Mouse (Mus musculus) granulocyte monocyte progenitor cell, adult 5-6 weeks (primary cell): Measurements from ENCODE around the gene Tmtc2. TPM values are rescaled to one million over a fixed set of nuclear protein-coding genes. Genes with fewer than 3 reads are reported as not detected.

Experiments used
- ATAC-seq: replicated peaks from 2 replicates; pipeline ENCODE4 v1.8.0; 2016; ENCODE audit warnings: mild to moderate bottlenecking, moderate TSS enrichment, inconsistent platforms; ENCODE audit not compliant: poor library complexity, severe bottlenecking
- total RNA-seq, 2 experiments: library from RNA; stranded (forward) in 1 of 2; stranded (reverse) in 1 of 2; fragments of 200-712, 200-1000 nt in 1 of 2; fragments of >200 nt in 1 of 2; fragmentation: Nextera tagmentation in 1 of 2; gene quantifications; 2 replicates each; pipeline ENCODE4 v1.2.3; 2014 to 2017

The Tmtc2 gene
- total RNA-seq, 2 experiments from 2014 or later = 0.82 to 1.6 TPM

GRCm38 (mm10) chr10:105430232-105430631 lies 144.0 kb downstream of the Tmtc2 start:
- ATAC-seq = no peak

GRCm38 (mm10) chr10:105428080-105428479 lies 146.2 kb downstream of the Tmtc2 start:
- ATAC-seq = no peak

GRCm38 (mm10) chr10:105427625-105428024 lies 146.6 kb downstream of the Tmtc2 start:
- ATAC-seq = no peak

- no peak for ATAC-seq
These were observed 149.2 kb downstream of the Tmtc2 start for GRCm38 (mm10) chr10:105425052-105425451.

- ATAC-seq = no peak
These were observed 151.1 kb downstream of the Tmtc2 start for GRCm38 (mm10) chr10:105423187-105423586.

GRCm38 (mm10) chr10:105417845-105418383 lies 156.3 kb downstream of the Tmtc2 start:
- ATAC-seq = no peak

- ATAC-seq = no peak
These were observed 157.7 kb downstream of the Tmtc2 start for GRCm38 (mm10) chr10:105416601-105417000.

- no peak for ATAC-seq
These were observed 168.3 kb downstream of the Tmtc2 start for GRCm38 (mm10) chr10:105405856-105406527.

- ATAC-seq = no peak
These were observed 170.3 kb downstream of the Tmtc2 start for GRCm38 (mm10) chr10:105403931-105404330.

GRCm38 (mm10) chr10:105402481-105402779 lies 171.8 kb downstream of the Tmtc2 start:
- no peak for ATAC-seq

- ATAC-seq = no peak
These were observed 172.3 kb downstream of the Tmtc2 start for GRCm38 (mm10) chr10:105401754-105402480.

- ATAC-seq = no peak
These were observed 174.9 kb downstream of the Tmtc2 start for GRCm38 (mm10) chr10:105399316-105399715.

- ATAC-seq = no peak
These were observed 190.2 kb downstream of the Tmtc2 start for GRCm38 (mm10) chr10:105384065-105384464.

- ATAC-seq = no peak
These were observed 192.5 kb downstream of the Tmtc2 start for GRCm38 (mm10) chr10:105381705-105382104.

GRCm38 (mm10) chr10:105381202-105381601 lies 193.0 kb downstream of the Tmtc2 start:
- no peak for ATAC-seq

- ATAC-seq = no peak
These were observed 193.7 kb downstream of the Tmtc2 start for GRCm38 (mm10) chr10:105380584-105380983.

GRCm38 (mm10) chr10:105377711-105378110 lies 196.5 kb downstream of the Tmtc2 start:
- no peak for ATAC-seq

GRCm38 (mm10) chr10:105373265-105373664 lies 201.0 kb downstream of the Tmtc2 start:
- peak; percentile 42; the same call in 1 of the 2 replicates for ATAC-seq

- ATAC-seq = no peak
These were observed 206.0 kb downstream of the Tmtc2 start for GRCm38 (mm10) chr10:105368242-105368641.

- ATAC-seq = no peak
These were observed 209.8 kb downstream of the Tmtc2 start for GRCm38 (mm10) chr10:105364480-105364879.

GRCm38 (mm10) chr10:105350301-105350700 lies 223.9 kb downstream of the Tmtc2 start:
- ATAC-seq = no peak

- no peak for ATAC-seq
These were observed 228.3 kb downstream of the Tmtc2 start for GRCm38 (mm10) chr10:105345920-105346319.
